Mouse (Mus musculus) embryonic facial prominence, embryonic 13.5 days (tissue): ENCODE results near the gene 2610528A11Rik. TPM values are rescaled to one million over a fixed set of nuclear protein-coding genes. Genes with fewer than 3 reads are reported as not detected.

Experiments
- ATAC-seq: fragments of 200-750 bp; cut with Nextera tagmentation; 2 replicates; pipeline ENCODE4 v1.8.0; 2017; ENCODE audit warnings: low read depth; ENCODE audit not compliant: insufficient number of reproducible peaks, insufficient read depth, low FRiP score, low TSS enrichment
- H3K27ac ChIP-seq: fragments of 300-500 bp; sonication (generic); 2 replicates; pipeline ENCODE4 v1.5.1; 2015; ENCODE audit warnings: moderate library complexity, mild to moderate bottlenecking, inconsistent platforms
- H3K27me3 ChIP-seq: fragments of 300-500 bp; sonication (generic); 2 replicates; pipeline ENCODE4 v1.6.1; 2015; ENCODE audit warnings: mild to moderate bottlenecking, inconsistent platforms
- H3K36me3 ChIP-seq: fragments of 300-500 bp; sonication (generic); 2 replicates; pipeline ENCODE4 v1.6.1; 2015; ENCODE audit warnings: mild to moderate bottlenecking, inconsistent platforms
- H3K4me1 ChIP-seq: fragments of 300-500 bp; sonication (generic); 2 replicates; pipeline ENCODE4 v1.6.1; 2015; ENCODE audit warnings: inconsistent platforms
- H3K4me2 ChIP-seq: fragments of 300-500 bp; sonication (generic); 2 replicates; pipeline ENCODE4 v1.6.1; 2015; ENCODE audit warnings: moderate library complexity, mild to moderate bottlenecking, inconsistent platforms
- H3K4me3 ChIP-seq: fragments of 300-500 bp; sonication (generic); 2 replicates; pipeline ENCODE4 v1.5.1; 2015; ENCODE audit warnings: mild to moderate bottlenecking, inconsistent platforms
- H3K9ac ChIP-seq: fragments of 300-500 bp; sonication (generic); 2 replicates; pipeline ENCODE4 v1.6.1; 2015; ENCODE audit warnings: mild to moderate bottlenecking, inconsistent platforms
- H3K9me3 ChIP-seq: fragments of 300-500 bp; sonication (generic); 2 replicates; pipeline ENCODE4 v1.6.1; 2016; ENCODE audit warnings: inconsistent platforms
- WGBS: fragments of 180-500 bp; shearing (Covaris S2); methylation state at CpG from one replicate; pipeline ENCODE4 v1.1.7; 2015; ENCODE audit warnings: mixed read lengths; 5-methylcytosine and 5-hydroxymethylcytosine counted together
- polyA plus RNA-seq: library from polyadenylated mRNA; unstranded; fragments of >200 nt; fragmentation: Nextera tagmentation; extraction: Ambion mirVana; gene quantifications from 2 replicates; pipeline ENCODE4 v1.2.1, GENCODE M21; 2015

Gene 2610528A11Rik
- polyA plus RNA-seq, 1 experiment from 2014 or later, result 3.2 TPM

GRCm38 (mm10) chr14:37083755-37084154, 30.1 kb downstream of the 2610528A11Rik start:
- H3K9ac ChIP-seq, result no peak overlapping the region
- H3K27ac ChIP-seq, result no peak overlapping the region
- H3K4me2 ChIP-seq, result no peak overlapping the region
- no peaks in the 10 kb centered on the region for H3K4me1 ChIP-seq
- H3K27me3 ChIP-seq, result no peaks in the 10 kb centered on the region
- WGBS, result 46% methylated on average over 4 of the region's 4 CpGs
- no peak for ATAC-seq
- H3K4me3 ChIP-seq, result no peak overlapping the region
- no peaks in the 10 kb centered on the region for H3K36me3 ChIP-seq
- H3K9me3 ChIP-seq, result no peaks in the 10 kb centered on the region

DNA sequence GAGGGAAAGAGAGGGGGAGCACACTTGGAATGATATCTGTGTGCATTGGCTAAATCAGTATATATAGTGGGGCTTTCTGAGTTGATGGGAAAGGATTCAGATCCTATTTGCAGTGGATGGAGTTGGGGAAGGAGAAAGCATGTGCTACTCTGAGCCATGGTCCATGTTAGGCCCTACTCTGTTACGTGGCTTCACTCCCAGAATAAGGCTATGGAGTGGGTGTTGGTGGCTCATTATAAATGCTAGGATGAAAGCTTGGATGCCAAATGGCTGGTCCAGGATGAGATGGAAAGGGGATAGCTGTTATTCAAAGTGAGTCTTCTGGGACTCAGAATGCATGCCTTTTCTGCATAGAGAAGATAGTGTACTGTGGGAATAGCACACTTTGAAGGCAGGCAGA, 33.1 kb downstream of the 2610528A11Rik start:
- Histone ChIP-seq H3K36me3 (no peaks in the 10 kb centered on the region), H3K27ac (no peak overlapping the region), H3K4me3 (no peak overlapping the region), H3K27me3 (no peaks in the 10 kb centered on the region), H3K4me2 (no peak overlapping the region), H3K9ac (no peak overlapping the region), H3K4me1 (no peaks in the 10 kb centered on the region), H3K9me3 (no peaks in the 10 kb centered on the region)
- WGBS, result 92% methylated on average over 1 of the region's 1 CpGs
- ATAC-seq, result no peak

DNA sequence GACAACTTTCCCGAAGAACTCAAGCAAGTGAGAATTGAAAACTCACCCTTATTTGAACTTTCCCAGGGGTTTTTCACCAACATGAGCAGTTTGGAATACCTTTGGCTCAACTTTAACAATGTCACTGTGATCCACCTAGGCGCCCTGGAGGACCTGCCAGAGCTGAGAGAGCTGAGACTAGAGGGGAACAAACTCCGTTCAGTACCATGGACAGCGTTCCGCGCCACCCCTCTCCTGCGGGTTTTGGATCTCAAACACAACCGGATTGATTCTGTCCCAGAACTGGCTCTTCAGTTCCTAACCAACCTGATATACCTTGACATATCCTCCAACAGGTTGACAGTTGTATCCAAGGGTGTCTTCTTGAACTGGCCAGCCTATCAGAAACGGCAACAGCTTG, 45.3 kb downstream of the 2610528A11Rik start:
- ATAC-seq, result no peak
- 16% methylated on average over 9 of the region's 9 CpGs for WGBS
- H3K4me2 ChIP-seq, result no peak overlapping the region

GRCm38 (mm10) chr14:37067629-37068028, 46.2 kb downstream of the 2610528A11Rik start, which contains the start of gene Lrit2:
Gene Lrit2 (plus strand): TSS chr14:37067929.
- H3K9ac ChIP-seq, result no peak within 1 kb of the TSS
- H3K4me1 ChIP-seq, result no peaks in the 10 kb centered on the region
- H3K9me3 ChIP-seq, result no peaks in the 10 kb centered on the region
- H3K27me3 ChIP-seq, result no peaks in the 10 kb centered on the region
- no peak within 1 kb of the TSS for H3K4me2 ChIP-seq
- 75% methylated on average over 5 of the region's 5 CpGs for WGBS
- H3K27ac ChIP-seq, result no peak within 1 kb of the TSS
- no peak within 1 kb of the TSS for H3K4me3 ChIP-seq
- no peaks in the 10 kb centered on the region for H3K36me3 ChIP-seq
- no peak for ATAC-seq

More for the DNA sequence above, 45.3 kb downstream of the 2610528A11Rik start:
- Histone ChIP-seq H3K27me3 (no peaks in the 10 kb centered on the region), H3K9ac (no peak overlapping the region), H3K4me1 (no peaks in the 10 kb centered on the region), H3K9me3 (no peaks in the 10 kb centered on the region), H3K36me3 (no peaks in the 10 kb centered on the region), H3K27ac (no peak overlapping the region), H3K4me3 (no peak overlapping the region)

- 61% methylated on average over 2 of the region's 2 CpGs for WGBS
- no peaks in the 10 kb centered on the region for H3K27me3 ChIP-seq
- no peak for ATAC-seq
These were observed 47.2 kb downstream of the 2610528A11Rik start for GRCm38 (mm10) chr14:37066636-37067035.

DNA sequence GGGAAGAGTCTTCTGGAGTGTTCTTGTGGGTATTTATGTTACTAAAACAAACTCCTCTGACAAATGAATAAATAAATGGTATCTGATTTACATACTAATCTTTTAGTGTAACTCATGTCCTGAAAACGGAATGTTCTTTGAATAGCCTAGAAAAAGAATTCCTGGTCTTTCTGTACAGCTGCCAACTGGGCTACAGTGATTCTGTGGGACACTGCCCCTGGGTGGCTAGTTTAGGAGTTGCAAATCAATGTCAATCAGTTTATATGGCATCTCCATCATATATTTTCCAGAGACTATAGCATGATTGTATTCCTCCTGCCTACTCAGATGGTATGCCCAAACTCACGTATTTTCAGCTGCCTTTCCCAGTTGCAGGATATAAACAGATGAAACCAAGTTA, 49.0 kb downstream of the 2610528A11Rik start:
- ATAC-seq, result no peak
- no peak overlapping the region for H3K4me3 ChIP-seq
- no peak overlapping the region for H3K9ac ChIP-seq
- 64% methylated on average over 2 of the region's 2 CpGs for WGBS
- H3K4me1 ChIP-seq, result no peaks in the 10 kb centered on the region
- H3K27ac ChIP-seq, result no peak overlapping the region
- no peaks in the 10 kb centered on the region for H3K27me3 ChIP-seq
- H3K4me2 ChIP-seq, result no peak overlapping the region
- no peaks in the 10 kb centered on the region for H3K9me3 ChIP-seq
- no peaks in the 10 kb centered on the region for H3K36me3 ChIP-seq

More at GRCm38 (mm10) chr14:37066636-37067035, 47.2 kb downstream of the 2610528A11Rik start:
- H3K27ac ChIP-seq, result no peak overlapping the region
- H3K36me3 ChIP-seq, result no peaks in the 10 kb centered on the region
- H3K9me3 ChIP-seq, result no peaks in the 10 kb centered on the region
- H3K9ac ChIP-seq, result no peak overlapping the region
- H3K4me2 ChIP-seq, result no peak overlapping the region
- no peaks in the 10 kb centered on the region for H3K4me1 ChIP-seq
- H3K4me3 ChIP-seq, result no peak overlapping the region

Other genes starting within 250 kb of the 2610528A11Rik start
- gene Ccser2, start 145.2 kb downstream of the 2610528A11Rik start, polyA plus RNA-seq, result 45.1 and 50.0 TPM in 2 replicates
- 0.13 TPM in 1 of 2 replicates, not detected in the other for gene Rgr, start 65.1 kb downstream of the 2610528A11Rik start, polyA plus RNA-seq
- not detected in 2 replicates for gene Lrit1, start 59.2 kb downstream of the 2610528A11Rik start, polyA plus RNA-seq
- not detected in 2 replicates for gene Lrit2, start 46.1 kb downstream of the 2610528A11Rik start, polyA plus RNA-seq
- gene Cdhr1, start 15.7 kb downstream of the 2610528A11Rik start, polyA plus RNA-seq, result 0.60 and 1.3 TPM in 2 replicates
- 177 and 183 TPM in 2 replicates for gene Ghitm, start 21.2 kb upstream of the 2610528A11Rik start, polyA plus RNA-seq